19 mouse cellular contexts compared by ENCODE assay signal in the genomic region with DNA sequence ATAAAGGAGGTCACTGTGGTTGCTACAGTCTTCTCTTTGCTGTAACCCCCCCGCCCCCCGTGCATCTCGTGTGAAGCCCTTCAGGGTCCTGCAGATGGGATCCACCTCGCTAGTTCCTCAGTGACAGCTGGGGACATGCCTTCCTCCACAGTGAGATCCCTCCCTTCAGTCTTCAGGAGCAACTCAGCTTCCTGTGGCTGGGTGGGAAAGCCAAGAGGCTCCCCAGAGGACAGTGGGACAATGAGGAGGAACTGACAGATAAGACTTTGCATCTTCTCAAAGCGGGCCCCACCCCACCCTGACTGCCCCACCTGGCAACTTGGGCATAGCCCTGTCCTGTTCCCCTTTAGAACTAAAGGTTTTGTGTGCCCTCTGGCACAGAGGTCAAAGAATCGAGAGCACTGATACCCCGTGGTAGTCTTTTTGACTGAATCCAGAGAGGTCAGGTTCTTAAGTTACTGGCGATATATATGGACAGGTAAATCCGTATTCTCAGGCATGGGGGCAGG. TPM values are rescaled to one million over a fixed set of nuclear protein-coding genes. Genes with fewer than 3 reads are reported as not detected.
"Had no signal": no experiment of that assay in that cellular context is flagged by ENCODE, and none has a peak within 500 bp of the region (broad histone marks: within the 10 kb centered on the region; RNA-seq: fewer than 3 reads in every experiment).

No protein-coding gene starts in this region.

- DNase-seq: kidney, adult 9 months; kidney, postnatal 4 days; liver; liver, embryonic 13.5 days; liver, postnatal 0 days; lung, postnatal 14 days; right cerebral cortex, adult 18-20 months; right cerebral cortex, postnatal 25 days; thymus, adult 18-20 months; thymus, postnatal 14 days had no signal

- H3K9me3 ChIP-seq: limb, embryonic 12.5 days; liver, embryonic 13.5 days; lung, embryonic 15.5 days; megakaryocyte, embryonic 14.5 days; midbrain, embryonic 12.5 days had no signal

- H3K4me1 ChIP-seq: liver, embryonic 13.5 days had no signal

- H3K36me3 ChIP-seq: limb, embryonic 12.5 days; liver, embryonic 13.5 days; lung, embryonic 15.5 days; midbrain, embryonic 12.5 days had no signal

- H3K27ac ChIP-seq: kidney, postnatal 0 days; limb, embryonic 12.5 days; liver, embryonic 13.5 days; lung, embryonic 15.5 days; macrophage; midbrain, embryonic 12.5 days had no signal

- H3K4me3 ChIP-seq: limb, embryonic 12.5 days; liver, embryonic 13.5 days; lung, embryonic 15.5 days; megakaryocyte, embryonic 14.5 days; midbrain, embryonic 12.5 days had no signal

- H3K4me2 ChIP-seq: limb, embryonic 12.5 days; liver, embryonic 13.5 days; lung, embryonic 15.5 days; midbrain, embryonic 12.5 days had no signal

- H3K9ac ChIP-seq: limb, embryonic 12.5 days; liver, embryonic 13.5 days; liver, postnatal 0 days; lung, embryonic 15.5 days; midbrain, embryonic 12.5 days had no signal

- ATAC-seq: liver, postnatal 0 days had no signal

RNA-seq across cellular contexts. Expression of a gene that starts 48.7 kb away (rescaled TPM):
- total RNA-seq: layer of hippocampus, postnatal 25 days; midbrain, postnatal 0 days had no signal
- polyA plus RNA-seq: limb, embryonic 12.5 days; liver, postnatal 0 days; macrophage; midbrain, embryonic 12.5 days; midbrain, postnatal 0 days; neural tube, embryonic 14.5 days had no signal
